Mouse (Mus musculus) layer of hippocampus, adult 8-10 months (tissue): ENCODE data around the gene Prkaa1. TPM values are rescaled to one million over a fixed set of nuclear protein-coding genes. Genes with fewer than 3 reads are reported as not detected.

Experiments
- total RNA-seq, 4 experiments: library from RNA; stranded (reverse); gene quantifications; 2 replicates each; pipeline ENCODE4 v1.2.4; 2022

The Prkaa1 gene
- total RNA-seq, 4 experiments from 2014 or later = 24.6 to 25.5 (median 24.8) TPM

Other genes starting within 250 kb of the Prkaa1 start
- gene Mroh2b, start 245.1 kb upstream of the Prkaa1 start, total RNA-seq = not detected
- gene C7, start 80.1 kb upstream of the Prkaa1 start, total RNA-seq = under 1 TPM; 0.14 to 0.39 (median 0.36) TPM
- gene Card6, start 35.3 kb upstream of the Prkaa1 start, total RNA-seq = 1 to 10 TPM; 2.7 to 6.0 (median 5.3) TPM
- 100 to 1,000 TPM; 305 to 338 (median 326) TPM for gene Rpl37, start 27.2 kb upstream of the Prkaa1 start, total RNA-seq
- gene Ttc33, start 41.7 kb downstream of the Prkaa1 start, total RNA-seq = 10 to 100 TPM; 75.5 to 85.2 (median 82.2) TPM
- 1 to 10 TPM in 3 of 4 experiments, under 1 TPM in 1; 0.64 to 1.6 (median 1.2) TPM for gene Ptger4, start 100.3 kb downstream of the Prkaa1 start, total RNA-seq